Mouse (Mus musculus): ENCODE measurements around the gene Slc44a1. TPM values are rescaled to one million over a fixed set of nuclear protein-coding genes. Genes with fewer than 3 reads are reported as not detected.
A peak's percentile ranks its signal among the peaks of the same experiment; 100 is the strongest.

Gene Slc44a1
- polyA plus RNA-seq, 1 experiment from 2014 or later = 12.1 TPM

- 47% methylated on average over 5 of the region's 5 CpGs for WGBS (ENCODE audit: insufficient replicate concordance)
- Histone ChIP-seq H3K9me3 (replicated peaks) (no peaks in the 10 kb centered on the region), H3K27me3 (no peaks in the 10 kb centered on the region), H3K4me1 (replicated peaks) (no peaks in the 10 kb centered on the region), H3K27ac (replicated peaks) (no peak overlapping the region), H3K9ac (no peak overlapping the region), H3K4me2 (no peak overlapping the region), H3K4me3 (replicated peaks) (no peak overlapping the region), H3K36me3 (replicated peaks) (no peaks in the 10 kb centered on the region)
- no peak for ATAC-seq (ENCODE audit: insufficient read depth)
Observed at GRCm38 (mm10) chr4:53614576-53615225, 174.5 kb downstream of the Slc44a1 start.

GRCm38 (mm10) chr4:53617968-53618367 lies 177.8 kb downstream of the Slc44a1 start:
- H3K36me3 ChIP-seq (replicated peaks) = no peaks in the 10 kb centered on the region
- H3K9ac ChIP-seq = no peak overlapping the region
- no peak for ATAC-seq (ENCODE audit: insufficient read depth)
- H3K27ac ChIP-seq (replicated peaks) = no peak overlapping the region
- H3K4me3 ChIP-seq (replicated peaks) = no peak overlapping the region
- H3K27me3 ChIP-seq = no peaks in the 10 kb centered on the region
- H3K4me1 ChIP-seq (replicated peaks) = no peaks in the 10 kb centered on the region
- H3K9me3 ChIP-seq (replicated peaks) = no peaks in the 10 kb centered on the region
- H3K4me2 ChIP-seq = no peak overlapping the region
- WGBS (ENCODE audit: insufficient replicate concordance) = 43% methylated on average over 3 of the region's 3 CpGs

GRCm38 (mm10) chr4:53620104-53620503 lies 179.9 kb downstream of the Slc44a1 start:
- no peak for ATAC-seq (ENCODE audit: insufficient read depth)
- H3K4me2 ChIP-seq = no peak overlapping the region
- H3K4me1 ChIP-seq (replicated peaks) = no peaks in the 10 kb centered on the region
- no peak overlapping the region for H3K27ac ChIP-seq (replicated peaks)
- no peak overlapping the region for H3K4me3 ChIP-seq (replicated peaks)
- H3K9ac ChIP-seq = no peak overlapping the region
- H3K27me3 ChIP-seq = no peaks in the 10 kb centered on the region
- 69% methylated on average over 6 of the region's 6 CpGs for WGBS (ENCODE audit: insufficient replicate concordance)
- no peaks in the 10 kb centered on the region for H3K9me3 ChIP-seq (replicated peaks)
- no peaks in the 10 kb centered on the region for H3K36me3 ChIP-seq (replicated peaks)

GRCm38 (mm10) chr4:53621084-53621483 lies 180.9 kb downstream of the Slc44a1 start:
- Histone ChIP-seq H3K4me2 (no peak overlapping the region), H3K4me1 (replicated peaks) (no peaks in the 10 kb centered on the region), H3K36me3 (replicated peaks) (no peaks in the 10 kb centered on the region), H3K9me3 (replicated peaks) (no peaks in the 10 kb centered on the region), H3K27me3 (no peaks in the 10 kb centered on the region), H3K9ac (no peak overlapping the region), H3K27ac (replicated peaks) (no peak overlapping the region), H3K4me3 (replicated peaks) (no peak overlapping the region)
- 42% methylated on average over 6 of the region's 6 CpGs for WGBS (ENCODE audit: insufficient replicate concordance)
- ATAC-seq (ENCODE audit: insufficient read depth) = no peak

GRCm38 (mm10) chr4:53621490-53621889 lies 181.3 kb downstream of the Slc44a1 start:
- Histone ChIP-seq H3K9me3 (replicated peaks) (no peaks in the 10 kb centered on the region), H3K4me3 (replicated peaks) (no peak overlapping the region), H3K27me3 (no peaks in the 10 kb centered on the region), H3K27ac (replicated peaks) (no peak overlapping the region), H3K9ac (no peak overlapping the region), H3K4me2 (no peak overlapping the region), H3K4me1 (replicated peaks) (no peaks in the 10 kb centered on the region), H3K36me3 (replicated peaks) (no peaks in the 10 kb centered on the region)
- WGBS (ENCODE audit: insufficient replicate concordance) = 30% methylated on average over 5 of the region's 5 CpGs
- no peak for ATAC-seq (ENCODE audit: insufficient read depth)

GRCm38 (mm10) chr4:53623711-53624110 lies 183.5 kb downstream of the Slc44a1 start:
- Histone ChIP-seq H3K4me3 (replicated peaks) (no peak overlapping the region), H3K27ac (replicated peaks) (no peak overlapping the region), H3K4me2 (no peak overlapping the region), H3K4me1 (replicated peaks) (no peaks in the 10 kb centered on the region), H3K9ac (no peak overlapping the region), H3K36me3 (replicated peaks) (no peaks in the 10 kb centered on the region), H3K9me3 (replicated peaks) (no peaks in the 10 kb centered on the region), H3K27me3 (no peaks in the 10 kb centered on the region)
- WGBS (ENCODE audit: insufficient replicate concordance) = 76% methylated on average over 1 of the region's 1 CpGs
- no peak for ATAC-seq (ENCODE audit: insufficient read depth)

GRCm38 (mm10) chr4:53624816-53625215 lies 184.6 kb downstream of the Slc44a1 start:
- no peaks in the 10 kb centered on the region for H3K4me1 ChIP-seq (replicated peaks)
- no peaks in the 10 kb centered on the region for H3K36me3 ChIP-seq (replicated peaks)
- WGBS (ENCODE audit: insufficient replicate concordance) = 46% methylated on average over 4 of the region's 4 CpGs
- H3K27me3 ChIP-seq = 0 out of 2 replicates have a peak, but pooled peaks cover 6% of the 10 kb centered on the region
- no peak overlapping the region for H3K4me2 ChIP-seq
- H3K4me3 ChIP-seq (replicated peaks) = no peak overlapping the region
- H3K9me3 ChIP-seq (replicated peaks) = no peaks in the 10 kb centered on the region
- no peak overlapping the region for H3K27ac ChIP-seq (replicated peaks)
- ATAC-seq (ENCODE audit: insufficient read depth) = no peak
- no peak overlapping the region for H3K9ac ChIP-seq

- Histone ChIP-seq H3K4me1 (replicated peaks) (no peaks in the 10 kb centered on the region), H3K36me3 (replicated peaks) (no peaks in the 10 kb centered on the region), H3K4me3 (replicated peaks) (no peak overlapping the region), H3K4me2 (no peak overlapping the region), H3K27ac (replicated peaks) (no peak overlapping the region), H3K9ac (no peak overlapping the region), H3K9me3 (replicated peaks) (no peaks in the 10 kb centered on the region), H3K27me3 (peaks cover 8% of the 10 kb centered on the region)
- WGBS (ENCODE audit: insufficient replicate concordance) = 63% methylated on average over 3 of the region's 3 CpGs
- ATAC-seq (ENCODE audit: insufficient read depth) = no peak
Observed at GRCm38 (mm10) chr4:53625263-53625662, 185.1 kb downstream of the Slc44a1 start.

GRCm38 (mm10) chr4:53628924-53629323 lies 188.7 kb downstream of the Slc44a1 start:
- Histone ChIP-seq H3K4me3 (replicated peaks) (no peak overlapping the region), H3K4me1 (replicated peaks) (peaks cover 8% of the 10 kb centered on the region; the same call in 1 of the 2 replicates), H3K36me3 (replicated peaks) (no peaks in the 10 kb centered on the region), H3K27ac (replicated peaks) (no peak overlapping the region), H3K27me3 (peaks cover 26% of the 10 kb centered on the region), H3K4me2 (no peak overlapping the region), H3K9ac (no peak overlapping the region), H3K9me3 (replicated peaks) (no peaks in the 10 kb centered on the region)
- no peak for ATAC-seq (ENCODE audit: insufficient read depth)
- WGBS (ENCODE audit: insufficient replicate concordance) = 32% methylated on average over 4 of the region's 4 CpGs

- Histone ChIP-seq H3K4me3 (replicated peaks) (peak overlapping the region; percentile 61), H3K9me3 (replicated peaks) (no peaks in the 10 kb centered on the region), H3K27ac (replicated peaks) (no peak overlapping the region), H3K4me1 (replicated peaks) (peaks cover 8% of the 10 kb centered on the region; the same call in 1 of the 2 replicates), H3K9ac (no peak overlapping the region), H3K36me3 (replicated peaks) (no peaks in the 10 kb centered on the region), H3K27me3 (peaks cover 26% of the 10 kb centered on the region), H3K4me2 (peak overlapping the region; percentile 72)
- 15% methylated on average over 12 of the region's 12 CpGs for WGBS (ENCODE audit: insufficient replicate concordance)
- ATAC-seq (ENCODE audit: insufficient read depth) = no peak
Observed at GRCm38 (mm10) chr4:53630963-53631315, 190.7 kb downstream of the Slc44a1 start.

- peaks cover 26% of the 10 kb centered on the region for H3K27me3 ChIP-seq
- no peak within 1 kb of the TSS for H3K27ac ChIP-seq (replicated peaks)
- ATAC-seq (ENCODE audit: insufficient read depth) = peak; percentile 81
- H3K9me3 ChIP-seq (replicated peaks) = no peaks in the 10 kb centered on the region
- under 1% methylated on average over 84 of the region's 88 CpGs for WGBS (ENCODE audit: insufficient replicate concordance)
- H3K4me1 ChIP-seq (replicated peaks) = peaks cover 8% of the 10 kb centered on the region; the same call in 1 of the 2 replicates
- H3K4me3 ChIP-seq (replicated peaks) = peak within 1 kb of the TSS; percentile 61
- H3K9ac ChIP-seq = peak within 1 kb of the TSS; percentile 32; the same call in 1 of the 2 replicates
- peak within 1 kb of the TSS; percentile 72 for H3K4me2 ChIP-seq
- no peaks in the 10 kb centered on the region for H3K36me3 ChIP-seq (replicated peaks)
Observed at GRCm38 (mm10) chr4:53631316-53632010, 191.2 kb downstream of the Slc44a1 start, which contains the start of gene Fsd1l. Fsd1l (plus strand) TSS chr4:53631471.

All from liver, embryonic 15.5 days (tissue).